Mouse (Mus musculus): ENCODE measurements around the gene Fam45a. TPM values are rescaled to one million over a fixed set of nuclear protein-coding genes. Genes with fewer than 3 reads are reported as not detected.
A peak's percentile ranks its signal among the peaks of the same experiment; 100 is the strongest.

The Fam45a gene
- total and polyA plus RNA-seq, 2 experiments from 2014 or later = 39.8 to 46.4 TPM

- no peaks in the 10 kb centered on the region for H3K27me3 ChIP-seq (ENCODE audit: insufficient read depth, low read length)
- no peaks in the 10 kb centered on the region for H3K4me1 ChIP-seq (ENCODE audit: insufficient read depth, low read length)
- H3K27ac ChIP-seq (ENCODE audit: low read depth, low read length) = peak overlapping the region; percentile 78
- peaks cover 10% of the 10 kb centered on the region for H3K36me3 ChIP-seq (ENCODE audit: insufficient read depth, low read length)
- WGBS = 16% methylated on average over 10 of the region's 10 CpGs
- ATAC-seq (ENCODE audit: low FRiP score) = no peak
- H3K4me3 ChIP-seq (ENCODE audit: low read depth, low read length) = peak overlapping the region; percentile 69
- TF ChIP-seq CTCF (IDR thresholded peaks at IDR 0.05) = no peak
- peak; percentile 4 for DNase-seq (ENCODE audit: low spot score)
- H3K9ac ChIP-seq (replicated peaks; ENCODE audit: low read length, poor library complexity, severe bottlenecking) = peak overlapping the region; percentile 85
- no peaks in the 10 kb centered on the region for H3K9me3 ChIP-seq (ENCODE audit: low read length)
- H3K4me2 ChIP-seq (ENCODE audit: low read depth, low read length, poor library complexity, severe bottlenecking) = peak overlapping the region; percentile 67
Observed at GRCm38 (mm10) chr19:60812036-60812389, 628 bp downstream of the Fam45a start.

- Histone ChIP-seq H3K9me3 (ENCODE audit: low read length) (no peaks in the 10 kb centered on the region), H3K4me2 (ENCODE audit: low read depth, low read length, poor library complexity, severe bottlenecking) (no peak overlapping the region), H3K4me3 (ENCODE audit: low read depth, low read length) (no peak overlapping the region), H3K27me3 (ENCODE audit: insufficient read depth, low read length) (no peaks in the 10 kb centered on the region), H3K27ac (ENCODE audit: low read depth, low read length) (no peak overlapping the region), H3K9ac (replicated peaks; ENCODE audit: low read length, poor library complexity, severe bottlenecking) (no peak overlapping the region), H3K36me3 (ENCODE audit: insufficient read depth, low read length) (peaks cover 10% of the 10 kb centered on the region), H3K4me1 (ENCODE audit: insufficient read depth, low read length) (no peaks in the 10 kb centered on the region)
- 95% methylated on average over 6 of the region's 6 CpGs for WGBS
- ATAC-seq (ENCODE audit: low FRiP score) (no peak), DNase-seq (ENCODE audit: low spot score) (no peak)
- TF ChIP-seq CTCF (IDR thresholded peaks at IDR 0.05) = no peak
Observed at GRCm38 (mm10) chr19:60813133-60813532, 1.7 kb downstream of the Fam45a start.

GRCm38 (mm10) chr19:60818677-60819076 lies 7.3 kb downstream of the Fam45a start:
- H3K27me3 ChIP-seq (ENCODE audit: insufficient read depth, low read length) = no peaks in the 10 kb centered on the region
- no peak for DNase-seq (ENCODE audit: low spot score)
- no peak overlapping the region for H3K4me3 ChIP-seq (ENCODE audit: low read depth, low read length)
- H3K4me2 ChIP-seq (ENCODE audit: low read depth, low read length, poor library complexity, severe bottlenecking) = no peak overlapping the region
- WGBS = 94% methylated on average over 6 of the region's 6 CpGs
- no peak for ATAC-seq (ENCODE audit: low FRiP score)
- H3K36me3 ChIP-seq (ENCODE audit: insufficient read depth, low read length) = peaks cover 20% of the 10 kb centered on the region
- no peak overlapping the region for H3K9ac ChIP-seq (replicated peaks; ENCODE audit: low read length, poor library complexity, severe bottlenecking)
- no peak for TF ChIP-seq CTCF (IDR thresholded peaks at IDR 0.05)
- no peaks in the 10 kb centered on the region for H3K9me3 ChIP-seq (ENCODE audit: low read length)
- no peaks in the 10 kb centered on the region for H3K4me1 ChIP-seq (ENCODE audit: insufficient read depth, low read length)
- H3K27ac ChIP-seq (ENCODE audit: low read depth, low read length) = no peak overlapping the region

- H3K27ac ChIP-seq (ENCODE audit: low read depth, low read length) = no peak overlapping the region
- no peak overlapping the region for H3K4me3 ChIP-seq (ENCODE audit: low read depth, low read length)
- H3K4me2 ChIP-seq (ENCODE audit: low read depth, low read length, poor library complexity, severe bottlenecking) = no peak overlapping the region
- H3K9ac ChIP-seq (replicated peaks; ENCODE audit: low read length, poor library complexity, severe bottlenecking) = no peak overlapping the region
- peak; percentile 73 for DNase-seq (ENCODE audit: low spot score)
- H3K9me3 ChIP-seq (ENCODE audit: low read length) = no peaks in the 10 kb centered on the region
- TF ChIP-seq CTCF (IDR thresholded peaks at IDR 0.05) = peak; percentile 74
- no peaks in the 10 kb centered on the region for H3K27me3 ChIP-seq (ENCODE audit: insufficient read depth, low read length)
- peaks cover 46% of the 10 kb centered on the region for H3K36me3 ChIP-seq (ENCODE audit: insufficient read depth, low read length)
- no peaks in the 10 kb centered on the region for H3K4me1 ChIP-seq (ENCODE audit: insufficient read depth, low read length)
- no peak for ATAC-seq (ENCODE audit: low FRiP score)
- 89% methylated on average over 1 of the region's 1 CpGs for WGBS
Observed at GRCm38 (mm10) chr19:60837747-60838146, 26.4 kb downstream of the Fam45a start.

- DNase-seq (ENCODE audit: low spot score) (no peak), ATAC-seq (ENCODE audit: low FRiP score) (no peak)
- Histone ChIP-seq H3K9me3 (ENCODE audit: low read length) (no peaks in the 10 kb centered on the region), H3K27me3 (ENCODE audit: insufficient read depth, low read length) (no peaks in the 10 kb centered on the region), H3K4me2 (ENCODE audit: low read depth, low read length, poor library complexity, severe bottlenecking) (no peak overlapping the region), H3K36me3 (ENCODE audit: insufficient read depth, low read length) (peaks cover 25% of the 10 kb centered on the region), H3K4me1 (ENCODE audit: insufficient read depth, low read length) (no peaks in the 10 kb centered on the region), H3K27ac (ENCODE audit: low read depth, low read length) (no peak overlapping the region), H3K4me3 (ENCODE audit: low read depth, low read length) (no peak overlapping the region), H3K9ac (replicated peaks; ENCODE audit: low read length, poor library complexity, severe bottlenecking) (no peak overlapping the region)
- TF ChIP-seq CTCF (IDR thresholded peaks at IDR 0.05) = no peak
Observed at GRCm38 (mm10) chr19:60843324-60843723, 31.9 kb downstream of the Fam45a start.

- no peak overlapping the region for H3K4me2 ChIP-seq (ENCODE audit: low read depth, low read length, poor library complexity, severe bottlenecking)
- no peak overlapping the region for H3K9ac ChIP-seq (replicated peaks; ENCODE audit: low read length, poor library complexity, severe bottlenecking)
- H3K4me1 ChIP-seq (ENCODE audit: insufficient read depth, low read length) = no peaks in the 10 kb centered on the region
- H3K9me3 ChIP-seq (ENCODE audit: low read length) = no peaks in the 10 kb centered on the region
- no peak overlapping the region for H3K27ac ChIP-seq (ENCODE audit: low read depth, low read length)
- no peak for ATAC-seq (ENCODE audit: low FRiP score)
- TF ChIP-seq CTCF (IDR thresholded peaks at IDR 0.05) = no peak
- DNase-seq (ENCODE audit: low spot score) = no peak
- H3K36me3 ChIP-seq (ENCODE audit: insufficient read depth, low read length) = peaks cover 13% of the 10 kb centered on the region; the same call in 1 of the 2 replicates
- H3K4me3 ChIP-seq (ENCODE audit: low read depth, low read length) = no peak overlapping the region
- no peaks in the 10 kb centered on the region for H3K27me3 ChIP-seq (ENCODE audit: insufficient read depth, low read length)
Observed at GRCm38 (mm10) chr19:60845731-60846130, 34.3 kb downstream of the Fam45a start.
